Mouse (Mus musculus): ENCODE data around the gene Olfr1246. TPM values are rescaled to one million over a fixed set of nuclear protein-coding genes. Genes with fewer than 3 reads are reported as not detected.
"Not testable (repeated sequence)": the region's sequence is repeated elsewhere in the genome, so short reads cannot be mapped to it uniquely, and the experiment has no call there.

Olfr1246 gene
- polyA plus RNA-seq (2012; rRNA removed): not detected in 2 replicates

- 74% methylated on average over 2 of the region's 2 CpGs for WGBS
- no peak for DNase-seq (ENCODE audit: low read depth, low spot score)
Observed at GRCm38 (mm10) chr2:89593057-89593456, at the start of gene Olfr1246. Gene Olfr1246, minus strand, starts transcription at chr2:89593157.

GRCm38 (mm10) chr2:89634883-89635282 is 41.9 kb upstream of the Olfr1246 start, which contains the start of gene Olfr1249:
Gene Olfr1249, minus strand, starts transcription at chr2:89634983.
- WGBS: 88% methylated on average over 2 of the region's 2 CpGs
- DNase-seq (ENCODE audit: low read depth, low spot score): no peak

GRCm38 (mm10) chr2:89618145-89618544 is 25.2 kb upstream of the Olfr1246 start, which contains the start of gene Olfr1248:
Gene Olfr1248, minus strand, starts transcription at chr2:89618245.
- not testable (repeated sequence) for DNase-seq (ENCODE audit: low read depth, low spot score)
- WGBS: 93% methylated on average over 1 of the region's 1 CpGs

GRCm38 (mm10) chr2:89614030-89614429 is 21.1 kb upstream of the Olfr1246 start, which contains the start of gene Olfr1247:
Gene Olfr1247, minus strand, starts transcription at chr2:89614130.
- DNase-seq (ENCODE audit: low read depth, low spot score): no peak
- 94% methylated on average over 2 of the region's 2 CpGs for WGBS

GRCm38 (mm10) chr2:89578347-89578746 is 14.6 kb downstream of the Olfr1246 start, which contains the start of gene Olfr1245:
Gene Olfr1245, minus strand, starts transcription at chr2:89578447.
- no peak for DNase-seq (ENCODE audit: low read depth, low spot score)
- WGBS: 67% methylated on average over 1 of the region's 1 CpGs

- WGBS: 60% methylated on average over 2 of the region's 2 CpGs
Observed at GRCm38 (mm10) chr2:89562706-89563105, 30.3 kb downstream of the Olfr1246 start.

GRCm38 (mm10) chr2:89544516-89544915 is 48.4 kb downstream of the Olfr1246 start:
- 57% methylated on average over 2 of the region's 2 CpGs for whole genome bisulfite sequencing
- no peak for DNase-seq (ENCODE audit: low read depth, low spot score)

More at GRCm38 (mm10) chr2:89562706-89563105, 30.3 kb downstream of the Olfr1246 start:
- DNase-seq (ENCODE audit: low read depth, low spot score): not testable (repeated sequence)

- 63% methylated on average over 1 of the region's 1 CpGs for WGBS
- no peak for DNase-seq (ENCODE audit: low read depth, low spot score)
Observed at GRCm38 (mm10) chr2:89539923-89540322, 53.0 kb downstream of the Olfr1246 start.

Other genes starting within 250 kb of the Olfr1246 start
- gene Olfr1234, start 228.3 kb downstream of the Olfr1246 start, polyA plus RNA-seq (2012; rRNA removed): not detected in 2 replicates
- not detected in 2 replicates for gene Olfr1238, start 183.5 kb downstream of the Olfr1246 start, polyA plus RNA-seq (2012; rRNA removed)
- gene Olfr1239, start 172.8 kb downstream of the Olfr1246 start, polyA plus RNA-seq (2012; rRNA removed): not detected in 2 replicates
- not detected in 2 replicates for gene Olfr1240, start 150.2 kb downstream of the Olfr1246 start, polyA plus RNA-seq (2012; rRNA removed)
- not detected in 2 replicates for gene Olfr1241, start 106.0 kb downstream of the Olfr1246 start, polyA plus RNA-seq (2012; rRNA removed)
- not detected in 2 replicates for gene Olfr1242, start 94.8 kb downstream of the Olfr1246 start, polyA plus RNA-seq (2012; rRNA removed)
- gene Olfr1243, start 61.7 kb downstream of the Olfr1246 start, polyA plus RNA-seq (2012; rRNA removed): not detected in 2 replicates
- gene Olfr1245, start 14.7 kb downstream of the Olfr1246 start, polyA plus RNA-seq (2012; rRNA removed): not detected in 2 replicates
- gene Olfr1247, start 21.0 kb upstream of the Olfr1246 start, polyA plus RNA-seq (2012; rRNA removed): not detected in 2 replicates
- not detected in 2 replicates for gene Olfr1248, start 25.1 kb upstream of the Olfr1246 start, polyA plus RNA-seq (2012; rRNA removed)
- gene Olfr1249, start 41.8 kb upstream of the Olfr1246 start, polyA plus RNA-seq (2012; rRNA removed): not detected in 2 replicates
- not detected in 2 replicates for gene Olfr1250, start 68.3 kb upstream of the Olfr1246 start, polyA plus RNA-seq (2012; rRNA removed)
- gene Olfr1251, start 78.8 kb upstream of the Olfr1246 start, polyA plus RNA-seq (2012; rRNA removed): not detected in 2 replicates
- not detected in 2 replicates for gene Olfr1252, start 131.9 kb upstream of the Olfr1246 start, polyA plus RNA-seq (2012; rRNA removed)
- gene Olfr1253, start 163.9 kb upstream of the Olfr1246 start, polyA plus RNA-seq (2012; rRNA removed): not detected in 2 replicates
- gene Olfr1254, start 200.5 kb upstream of the Olfr1246 start, polyA plus RNA-seq (2012; rRNA removed): not detected in 2 replicates
- not detected in 2 replicates for gene Olfr1255, start 218.9 kb upstream of the Olfr1246 start, polyA plus RNA-seq (2012; rRNA removed)
- gene Olfr1256, start 248.4 kb upstream of the Olfr1246 start, polyA plus RNA-seq (2012; rRNA removed): not detected in 2 replicates